Mouse (Mus musculus) cerebellum, adult 2 months (tissue): ENCODE results near the gene Olfr67.

Experiments used
- CTCF ChIP-seq: fragments of 200-500 bp; IDR thresholded peaks from 2 replicates; pipeline ENCODE4 v1.5.1; 2011; ENCODE audit warnings: low read depth, mild to moderate bottlenecking, control low read depth, low read length, moderate library complexity, borderline replicate concordance; ENCODE audit not compliant: insufficient read depth
- POLR2A ChIP-seq: fragments of 200-500 bp; IDR thresholded peaks from 2 replicates; pipeline ENCODE4 v1.6.1; 2011; ENCODE audit warnings: low read length, control low read depth, borderline replicate concordance; ENCODE audit not compliant: insufficient read depth

DNA sequence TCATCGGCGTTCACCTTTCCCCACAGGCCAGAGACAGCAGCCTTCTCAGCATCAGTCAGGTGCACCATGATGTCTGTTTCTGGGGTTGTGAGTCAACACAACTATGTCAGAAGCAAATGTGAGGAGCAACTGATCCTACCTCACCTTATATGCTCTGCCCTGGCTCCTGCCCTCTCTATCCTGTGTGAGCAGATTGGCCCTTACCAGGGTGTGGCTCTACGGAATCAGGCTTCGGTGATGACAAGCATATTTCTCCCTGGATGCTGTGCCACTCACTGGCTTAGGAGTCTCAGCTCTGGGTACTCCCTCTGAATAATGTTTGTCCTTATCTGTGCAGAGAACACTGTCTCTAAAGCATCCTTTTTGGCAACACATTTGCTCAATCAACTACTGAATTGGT lies 36.2 kb upstream of the Olfr67 start, which contains the start of gene Hbb-bs:
- TF ChIP-seq POLR2A (no peak), CTCF (no peak)
